Mouse (Mus musculus) embryonic fibroblast, embryonic 13.5 days (primary cell): ENCODE results near the gene Pard3.

ENCODE experiments used
- CTCF ChIP-seq: IDR thresholded peaks from 2 replicates; pipeline ENCODE4 v1.5.1; 2011; ENCODE audit warnings: mild to moderate bottlenecking, control low read depth, low read length, moderate library complexity, borderline replicate concordance; ENCODE audit not compliant: insufficient read depth
- POLR2A ChIP-seq: IDR thresholded peaks from 2 replicates; pipeline ENCODE4 v1.6.1; 2011; ENCODE audit warnings: low read depth, mild to moderate bottlenecking, control low read depth, low read length, moderate library complexity

DNA sequence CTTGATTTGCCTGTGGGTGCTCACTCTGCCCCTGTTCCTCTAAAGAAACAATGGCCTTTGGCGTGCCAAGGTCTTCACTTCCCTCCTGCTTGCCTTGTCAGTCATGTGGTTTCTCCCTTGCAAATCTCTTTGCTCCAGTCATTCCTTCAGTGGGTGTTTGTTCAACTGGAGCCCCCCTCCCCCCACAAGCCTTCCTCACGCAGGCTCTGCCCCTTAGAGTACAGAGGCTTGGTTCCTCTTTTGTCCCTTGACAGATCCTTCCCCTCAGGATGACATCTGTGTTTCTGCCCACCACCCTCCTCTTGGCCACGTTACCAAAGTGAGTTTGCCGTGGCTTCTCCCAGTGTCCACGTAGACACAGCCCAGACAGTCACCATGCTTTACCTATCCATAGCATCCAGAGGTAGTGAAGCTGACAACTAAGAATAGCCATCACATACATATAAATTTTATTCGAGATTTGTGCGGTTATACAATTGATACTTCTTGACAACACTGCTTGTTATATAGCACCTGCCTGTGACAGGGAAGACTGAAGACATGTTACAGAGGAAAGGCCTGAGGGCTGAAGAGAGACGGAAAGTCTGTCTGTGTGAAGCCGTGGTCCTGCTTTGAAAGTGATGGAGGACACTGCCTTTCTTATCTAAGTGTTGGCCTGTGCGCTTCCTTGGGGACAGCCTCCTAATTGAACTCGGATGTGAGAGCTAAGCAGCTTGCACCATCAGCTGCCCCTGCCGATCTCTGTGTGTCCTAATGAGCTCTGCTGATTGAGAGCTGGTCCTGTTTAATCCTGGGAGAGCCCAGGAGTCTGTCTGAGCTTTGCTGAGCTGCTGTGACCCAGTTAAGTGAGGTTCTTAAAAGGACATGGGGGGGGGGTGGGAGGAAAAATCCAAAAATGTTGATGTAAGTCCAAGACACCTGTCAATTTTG lies 266.8 kb downstream of the Pard3 start:
- TF ChIP-seq CTCF (no peak), POLR2A (no peak)
